Mouse (Mus musculus): ENCODE measurements at regions not wholly inside any gene's neighbourhood (a gene's known extent, or its start where the extent isn't known, plus 50 kb on each side); places are given as distances from the start of the nearest gene placed in this dataset.

GRCm38 (mm10) chr11:19611217-19611616 is 313.0 kb upstream of the Spred2 start:
- Histone ChIP-seq H3K4me1 (ENCODE audit: control insufficient read depth, insufficient read depth, low read length) (no peaks in the 10 kb centered on the region), H3K4me3 (ENCODE audit: insufficient read depth, low read length) (no peak overlapping the region), H3K27ac (ENCODE audit: insufficient read depth, low read length) (no peak overlapping the region)
- TF ChIP-seq CTCF (IDR thresholded peaks at IDR 0.05; ENCODE audit: extremely low read depth, insufficient read depth, low read length), result no peak
- TF ChIP-seq POLR2A (IDR thresholded peaks at IDR 0.05; ENCODE audit: extremely low read depth, insufficient read depth, low read length), result no peak

DNA sequence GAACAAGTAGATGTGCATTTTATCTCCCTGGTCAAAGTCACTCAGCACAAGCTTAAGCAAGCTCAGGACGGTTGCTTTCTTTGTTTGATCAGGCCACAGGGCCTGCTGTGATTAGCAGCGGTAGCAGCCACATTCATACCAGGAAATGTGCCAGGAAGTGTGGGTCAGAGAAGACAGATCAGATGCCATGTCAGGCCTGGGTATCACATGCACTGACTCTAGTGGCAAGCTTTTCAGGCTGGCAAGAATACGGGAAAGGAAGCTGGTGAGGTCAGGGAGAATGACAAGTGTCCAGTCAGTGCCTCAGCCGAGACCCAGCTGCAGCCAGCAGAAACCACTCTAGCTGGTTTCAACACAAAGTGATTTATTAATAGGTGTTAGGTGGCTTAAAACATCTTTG is 307.7 kb upstream of the Spred2 start:
- Histone ChIP-seq H3K4me3 (ENCODE audit: insufficient read depth, low read length) (no peak overlapping the region), H3K27ac (ENCODE audit: insufficient read depth, low read length) (no peak overlapping the region)
- TF ChIP-seq POLR2A (IDR thresholded peaks at IDR 0.05; ENCODE audit: extremely low read depth, insufficient read depth, low read length) (no peak), CTCF (IDR thresholded peaks at IDR 0.05; ENCODE audit: extremely low read depth, insufficient read depth, low read length) (no peak)

GRCm38 (mm10) chr11:19619494-19619893 is 304.7 kb upstream of the Spred2 start:
- TF ChIP-seq CTCF (IDR thresholded peaks at IDR 0.05; ENCODE audit: extremely low read depth, insufficient read depth, low read length) (no peak), POLR2A (IDR thresholded peaks at IDR 0.05; ENCODE audit: extremely low read depth, insufficient read depth, low read length) (no peak)
- Histone ChIP-seq H3K4me3 (ENCODE audit: insufficient read depth, low read length) (no peak overlapping the region), H3K27ac (ENCODE audit: insufficient read depth, low read length) (no peak overlapping the region), H3K4me1 (ENCODE audit: control insufficient read depth, insufficient read depth, low read length) (no peaks in the 10 kb centered on the region)

More for the DNA sequence above, 307.7 kb upstream of the Spred2 start:
- no peaks in the 10 kb centered on the region for H3K4me1 ChIP-seq (ENCODE audit: control insufficient read depth, insufficient read depth, low read length)

DNA sequence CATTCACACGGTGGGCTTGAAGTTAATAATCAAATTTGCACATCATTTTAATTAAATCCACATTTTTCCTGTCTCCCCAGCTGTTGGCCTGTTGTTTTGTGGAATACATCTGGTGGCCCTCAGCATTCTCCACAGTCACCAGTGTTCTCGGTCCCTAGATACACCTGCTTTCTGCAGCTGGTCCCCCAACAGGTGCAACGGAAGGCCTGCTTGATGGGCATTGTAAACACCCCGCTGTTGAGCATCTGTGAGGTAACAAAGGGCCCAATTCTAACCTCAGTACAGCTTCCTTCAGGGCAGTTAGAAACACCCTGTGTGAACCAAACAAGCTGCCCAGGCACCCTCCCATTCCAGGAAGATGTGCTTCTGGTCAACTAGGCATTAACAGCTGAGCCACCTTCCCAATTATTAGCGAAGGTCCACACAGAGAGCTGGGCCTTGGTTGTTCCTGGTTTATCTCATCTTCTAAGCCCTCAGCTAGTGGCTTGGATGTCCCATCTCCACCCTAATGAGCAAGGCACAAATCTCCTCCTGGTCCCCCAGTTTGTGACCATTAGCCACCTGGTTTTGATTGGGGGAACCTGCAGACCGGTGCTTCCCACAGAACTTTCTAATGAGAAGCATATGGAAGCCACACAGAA is 293.0 kb upstream of the Spred2 start:
- H3K4me1 ChIP-seq (ENCODE audit: control insufficient read depth, insufficient read depth, low read length), result no peaks in the 10 kb centered on the region
- TF ChIP-seq POLR2A (IDR thresholded peaks at IDR 0.05; ENCODE audit: extremely low read depth, insufficient read depth, low read length) (no peak), CTCF (IDR thresholded peaks at IDR 0.05; ENCODE audit: extremely low read depth, insufficient read depth, low read length) (no peak)
- no peak overlapping the region for H3K4me3 ChIP-seq (ENCODE audit: insufficient read depth, low read length)
- no peak overlapping the region for H3K27ac ChIP-seq (ENCODE audit: insufficient read depth, low read length)

GRCm38 (mm10) chr11:19632477-19632876 is 291.7 kb upstream of the Spred2 start:
- Histone ChIP-seq H3K27ac (ENCODE audit: insufficient read depth, low read length) (no peak overlapping the region), H3K4me1 (ENCODE audit: control insufficient read depth, insufficient read depth, low read length) (no peaks in the 10 kb centered on the region), H3K4me3 (ENCODE audit: insufficient read depth, low read length) (no peak overlapping the region)
- TF ChIP-seq POLR2A (IDR thresholded peaks at IDR 0.05; ENCODE audit: extremely low read depth, insufficient read depth, low read length) (no peak), CTCF (IDR thresholded peaks at IDR 0.05; ENCODE audit: extremely low read depth, insufficient read depth, low read length) (no peak)

DNA sequence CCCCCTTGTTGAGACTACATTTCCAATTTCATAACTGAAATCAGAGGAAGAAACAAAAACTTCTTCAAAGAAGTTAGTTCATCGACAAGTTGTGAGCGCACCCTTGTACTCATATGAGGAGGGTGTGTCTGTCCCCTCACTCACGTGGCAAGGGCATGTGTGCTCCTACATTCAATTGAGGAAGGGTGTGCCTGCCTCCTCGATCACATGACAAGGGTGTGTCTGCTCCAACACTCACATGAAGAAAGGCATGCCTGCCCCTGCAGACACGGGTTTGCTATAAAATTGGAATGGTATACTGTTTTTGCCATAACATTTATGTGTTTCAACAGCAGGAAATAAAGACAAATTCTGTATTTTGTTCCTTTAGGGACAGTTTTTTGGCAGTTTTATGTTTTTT is 290.6 kb upstream of the Spred2 start:
- H3K4me3 ChIP-seq (ENCODE audit: insufficient read depth, low read length), result no peak overlapping the region
- H3K4me1 ChIP-seq (ENCODE audit: control insufficient read depth, insufficient read depth, low read length), result no peaks in the 10 kb centered on the region
- no peak overlapping the region for H3K27ac ChIP-seq (ENCODE audit: insufficient read depth, low read length)
- TF ChIP-seq CTCF (IDR thresholded peaks at IDR 0.05; ENCODE audit: extremely low read depth, insufficient read depth, low read length) (no peak), POLR2A (IDR thresholded peaks at IDR 0.05; ENCODE audit: extremely low read depth, insufficient read depth, low read length) (no peak)

- TF ChIP-seq CTCF (IDR thresholded peaks at IDR 0.05; ENCODE audit: extremely low read depth, insufficient read depth, low read length) (no peak), POLR2A (IDR thresholded peaks at IDR 0.05; ENCODE audit: extremely low read depth, insufficient read depth, low read length) (no peak)
- H3K4me3 ChIP-seq (ENCODE audit: insufficient read depth, low read length), result no peak overlapping the region
- H3K27ac ChIP-seq (ENCODE audit: insufficient read depth, low read length), result no peak overlapping the region
- no peaks in the 10 kb centered on the region for H3K4me1 ChIP-seq (ENCODE audit: control insufficient read depth, insufficient read depth, low read length)
Observed at GRCm38 (mm10) chr11:19641153-19641552, 283.0 kb upstream of the Spred2 start.

DNA sequence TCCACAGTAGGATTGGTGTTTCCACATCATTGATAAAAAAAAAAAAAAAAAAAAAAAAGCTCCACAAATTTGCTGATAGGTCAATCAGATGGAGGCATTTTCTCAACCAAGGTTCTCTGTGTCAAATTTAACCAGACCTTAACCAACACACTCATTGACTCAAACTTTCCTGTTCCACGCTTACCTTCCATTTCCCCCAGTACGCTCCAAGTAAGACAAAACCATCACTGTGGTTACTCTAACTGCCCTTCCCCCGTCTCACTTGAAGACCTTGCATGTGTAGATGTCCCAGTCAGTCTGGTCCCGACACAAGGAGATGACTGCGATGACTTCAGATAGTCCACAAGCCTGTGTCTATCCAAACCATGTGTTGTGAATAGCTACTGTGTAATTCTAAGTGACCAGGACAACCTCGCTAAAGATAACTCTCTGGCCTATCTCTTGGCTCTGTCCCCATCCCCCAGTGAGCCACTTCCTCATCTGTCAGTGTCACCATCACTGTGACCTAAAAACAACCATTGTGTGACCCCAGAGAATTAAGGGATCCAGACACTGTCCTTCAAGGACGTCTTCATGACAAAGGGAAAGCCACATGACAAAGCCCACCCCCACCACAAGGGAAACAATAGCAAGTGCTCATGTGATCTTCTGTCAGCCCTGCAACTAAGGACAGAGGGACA is 279.9 kb upstream of the Spred2 start:
- no peak overlapping the region for H3K4me3 ChIP-seq (ENCODE audit: insufficient read depth, low read length)
- H3K27ac ChIP-seq (ENCODE audit: insufficient read depth, low read length), result no peak overlapping the region
- H3K4me1 ChIP-seq (ENCODE audit: control insufficient read depth, insufficient read depth, low read length), result no peaks in the 10 kb centered on the region
- TF ChIP-seq CTCF (IDR thresholded peaks at IDR 0.05; ENCODE audit: extremely low read depth, insufficient read depth, low read length) (no peak), POLR2A (IDR thresholded peaks at IDR 0.05; ENCODE audit: extremely low read depth, insufficient read depth, low read length) (no peak)

- no peak overlapping the region for H3K27ac ChIP-seq (ENCODE audit: insufficient read depth, low read length)
- TF ChIP-seq POLR2A (IDR thresholded peaks at IDR 0.05; ENCODE audit: extremely low read depth, insufficient read depth, low read length), result no peak
- TF ChIP-seq CTCF (IDR thresholded peaks at IDR 0.05; ENCODE audit: extremely low read depth, insufficient read depth, low read length), result no peak
- H3K4me1 ChIP-seq (ENCODE audit: control insufficient read depth, insufficient read depth, low read length), result no peaks in the 10 kb centered on the region
Observed at GRCm38 (mm10) chr11:19645106-19645505, 279.1 kb upstream of the Spred2 start.

DNA sequence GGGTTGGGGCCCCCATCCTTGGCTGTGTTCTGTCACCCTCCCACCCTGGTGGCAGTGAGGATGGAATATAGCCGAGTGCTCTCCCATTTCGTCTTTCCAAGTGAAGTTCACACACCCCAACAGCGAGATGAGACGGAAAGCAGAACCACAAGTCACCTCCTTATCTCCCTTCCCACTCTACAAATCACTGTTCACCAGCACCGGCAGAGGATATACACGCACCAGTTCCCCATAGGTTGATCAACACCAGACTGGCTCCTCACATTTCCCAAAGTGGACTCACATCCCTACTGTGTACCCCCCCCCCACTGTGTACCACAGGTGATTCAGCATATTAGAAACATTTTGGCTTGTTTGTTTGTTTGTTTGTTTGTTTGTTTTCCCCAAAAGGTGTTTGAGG is 272.7 kb upstream of the Spred2 start:
- no peaks in the 10 kb centered on the region for H3K4me1 ChIP-seq (ENCODE audit: control insufficient read depth, insufficient read depth, low read length)
- TF ChIP-seq POLR2A (IDR thresholded peaks at IDR 0.05; ENCODE audit: extremely low read depth, insufficient read depth, low read length) (no peak), CTCF (IDR thresholded peaks at IDR 0.05; ENCODE audit: extremely low read depth, insufficient read depth, low read length) (no peak)
- no peak overlapping the region for H3K4me3 ChIP-seq (ENCODE audit: insufficient read depth, low read length)
- no peak overlapping the region for H3K27ac ChIP-seq (ENCODE audit: insufficient read depth, low read length)

More at GRCm38 (mm10) chr11:19645106-19645505, 279.1 kb upstream of the Spred2 start:
- H3K4me3 ChIP-seq (ENCODE audit: insufficient read depth, low read length), result no peak overlapping the region

All from cortical plate, adult 2 months (tissue).